Mouse (Mus musculus) T-helper 17 cell (primary cell): ENCODE measurements around the gene Pfdn4.

Source experiments
- in situ Hi-C, 2 experiments: fragments of 300-600 bp; cut with MboI, MseI; formaldehyde crosslinking; loops; 1 replicate in 1 of 2; 2 replicates in 1 of 2; pipeline ENCODE4 v1.15.1; 2025; ENCODE audit warnings: high pct_unique_total_duplicates in 2 of 2

Gene Pfdn4

GRCm38 (mm10) chr2:170494784-170495710 lies 1.2 kb upstream of the Pfdn4 start:
- in situ Hi-C loops: no loop called here

- in situ Hi-C loops: no loop called here
Measured at GRCm38 (mm10) chr2:170497091-170497566, 901 bp downstream of the Pfdn4 start, which contains the start of gene Cyp24a1. Gene Cyp24a1 (minus strand): TSS chr2:170497145.

- in situ Hi-C loops: no loop called here
Measured at GRCm38 (mm10) chr2:170498011-170498410, 1.8 kb downstream of the Pfdn4 start.

- in situ Hi-C loops: loop anchor here in 1 of 2 experiments (10.0 kb wide), 1 partner anchor 49 kb away; no protein-coding TSS in a partner anchor
Measured at GRCm38 (mm10) chr2:170503343-170503742, 7.1 kb downstream of the Pfdn4 start.

- in situ Hi-C loops: loop anchor here in 1 of 2 experiments (10.0 kb wide), 1 partner anchor 49 kb away; no protein-coding TSS in a partner anchor
Measured at GRCm38 (mm10) chr2:170503983-170504382, 7.8 kb downstream of the Pfdn4 start.

GRCm38 (mm10) chr2:170507734-170508133 lies 11.5 kb downstream of the Pfdn4 start:
- in situ Hi-C loops: loop anchor here (5.0 to 10.0 kb wide), 4 partner anchors 35 to 1550 kb away; partner anchors contain the start of gene Zfp64 (in 1 of the 2)

GRCm38 (mm10) chr2:170508821-170509220 lies 12.6 kb downstream of the Pfdn4 start:
- in situ Hi-C loops: loop anchor here (5.0 to 10.0 kb wide), 4 partner anchors 37 to 1552 kb away; partner anchors contain the start of gene Zfp64 (in 1 of the 2)

GRCm38 (mm10) chr2:170511073-170511891 lies 15.1 kb downstream of the Pfdn4 start:
- in situ Hi-C loops: no loop called here

GRCm38 (mm10) chr2:170513756-170514155 lies 17.5 kb downstream of the Pfdn4 start:
- in situ Hi-C loops: no loop called here

GRCm38 (mm10) chr2:170520321-170520971 lies 24.2 kb downstream of the Pfdn4 start:
- in situ Hi-C loops: loop anchor here (5.0 kb wide), 1 partner anchor 352 kb away; no protein-coding TSS in a partner anchor

GRCm38 (mm10) chr2:170526513-170526912 lies 30.3 kb downstream of the Pfdn4 start:
- in situ Hi-C loops: no loop called here

- in situ Hi-C loops: no loop called here
Measured at GRCm38 (mm10) chr2:170528061-170528460, 31.8 kb downstream of the Pfdn4 start.

- in situ Hi-C loops: no loop called here
Measured at GRCm38 (mm10) chr2:170529766-170530165, 33.5 kb downstream of the Pfdn4 start.

- in situ Hi-C loops: no loop called here
Measured at GRCm38 (mm10) chr2:170530256-170530655, 34.0 kb downstream of the Pfdn4 start.

GRCm38 (mm10) chr2:170534116-170534802 lies 38.0 kb downstream of the Pfdn4 start:
- in situ Hi-C loops: no loop called here

- in situ Hi-C loops: no loop called here
Measured at GRCm38 (mm10) chr2:170534803-170535174, 38.6 kb downstream of the Pfdn4 start.

- in situ Hi-C loops: no loop called here
Measured at GRCm38 (mm10) chr2:170535841-170536240, 39.6 kb downstream of the Pfdn4 start.

- in situ Hi-C loops: no loop called here
Measured at GRCm38 (mm10) chr2:170539211-170539610, 43.0 kb downstream of the Pfdn4 start.

GRCm38 (mm10) chr2:170543625-170544024 lies 47.4 kb downstream of the Pfdn4 start:
- in situ Hi-C loops: no loop called here

GRCm38 (mm10) chr2:170544159-170544558 lies 47.9 kb downstream of the Pfdn4 start:
- in situ Hi-C loops: no loop called here

- in situ Hi-C loops: no loop called here
Measured at GRCm38 (mm10) chr2:170544950-170545349, 48.7 kb downstream of the Pfdn4 start.
